Mouse (Mus musculus): ENCODE results near the gene Amh. TPM values are rescaled to one million over a fixed set of nuclear protein-coding genes. Genes with fewer than 3 reads are reported as not detected.

The Amh gene
- polyA plus RNA-seq (2016; fragmentation: Nextera tagmentation; extraction: Ambion mirVana), result 0.09 TPM in 1 of 2 replicates, not detected in the other

DNA sequence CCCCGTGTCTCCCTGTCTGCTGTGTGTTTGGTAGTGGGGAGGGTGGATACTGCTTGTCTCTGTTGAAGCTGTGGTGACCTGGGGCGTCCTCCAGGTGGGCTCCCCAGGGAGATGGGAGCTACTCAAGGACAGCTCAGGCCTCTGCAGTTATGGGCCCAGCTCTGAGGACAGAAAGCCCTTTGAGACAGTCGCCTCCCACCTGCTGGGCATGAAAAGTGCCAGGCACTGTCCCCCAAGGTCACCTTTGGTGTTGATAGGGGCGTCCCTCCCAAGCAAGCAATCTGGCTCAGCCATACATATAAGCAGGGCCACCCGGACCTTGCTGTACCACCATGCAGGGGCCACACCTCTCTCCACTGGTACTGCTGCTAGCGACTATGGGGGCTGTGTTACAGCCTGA, at the start of gene Amh:
Amh (plus strand) TSS at position 328 of the 400 bp plus-strand sequence.
- H3K9me3 ChIP-seq (replicated peaks), result no peaks in the 10 kb centered on the region
- no peak for DNase-seq (ENCODE audit: low spot score)
- WGBS, result 76% methylated on average over 6 of the region's 6 CpGs
- H3K4me3 ChIP-seq, result peak within 1 kb of the TSS; percentile 8; the same call in 1 of the 2 replicates
- H3K36me3 ChIP-seq, result peaks cover 70% of the 10 kb centered on the region
- no peak within 1 kb of the TSS for H3K27ac ChIP-seq
- peaks cover 61% of the 10 kb centered on the region for H3K4me1 ChIP-seq
- peaks cover 41% of the 10 kb centered on the region for H3K27me3 ChIP-seq (ENCODE audit: low read depth, poor library complexity, severe bottlenecking)

DNA sequence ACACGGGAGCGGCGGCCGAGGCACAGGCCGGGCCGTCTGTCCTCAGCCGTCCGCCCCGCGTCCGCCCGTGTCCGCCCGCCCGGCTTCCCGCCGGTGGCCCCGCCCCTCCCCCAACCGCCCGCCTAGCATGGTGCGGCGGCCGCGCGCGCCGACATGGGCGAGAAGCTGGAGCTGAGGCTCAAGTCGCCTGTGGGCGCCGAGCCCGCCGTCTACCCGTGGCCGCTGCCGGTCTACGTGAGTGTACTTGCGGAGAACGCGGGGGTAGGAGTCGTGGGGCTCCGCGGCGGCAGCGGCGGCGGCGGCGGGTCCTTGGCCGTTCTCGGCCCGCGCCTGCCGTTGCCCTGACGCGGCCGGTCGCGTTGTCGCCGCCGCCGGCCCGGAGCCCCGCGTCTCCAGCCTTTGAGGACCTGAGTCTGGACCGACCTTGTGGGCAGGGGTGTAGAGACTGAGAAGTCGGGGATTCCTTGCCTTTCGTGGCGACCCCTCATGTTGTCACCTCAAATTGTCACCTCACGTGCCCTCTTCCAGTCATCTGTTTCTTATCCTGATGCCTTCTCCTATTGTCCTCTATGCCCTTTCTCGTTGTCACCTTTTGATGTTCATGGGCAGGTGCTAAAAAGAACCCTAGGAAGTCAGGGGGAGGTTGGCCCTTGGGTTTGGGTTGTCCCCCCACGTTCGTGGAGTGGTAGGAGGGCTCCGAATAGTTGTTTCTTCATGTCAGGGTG, 49.6 kb upstream of the Amh start:
- Histone ChIP-seq H3K27ac (peak overlapping the region; percentile 99), H3K4me1 (peaks cover 50% of the 10 kb centered on the region), H3K4me3 (peak overlapping the region; percentile 99), H3K36me3 (0 out of 2 replicates have a peak, but pooled peaks cover 4% of the 10 kb centered on the region), H3K27me3 (ENCODE audit: low read depth, poor library complexity, severe bottlenecking) (no peaks in the 10 kb centered on the region), H3K9me3 (replicated peaks) (no peaks in the 10 kb centered on the region)
- WGBS, result under 1% methylated on average over 67 of the region's 75 CpGs
- no peak for DNase-seq (ENCODE audit: low spot score)

DNA sequence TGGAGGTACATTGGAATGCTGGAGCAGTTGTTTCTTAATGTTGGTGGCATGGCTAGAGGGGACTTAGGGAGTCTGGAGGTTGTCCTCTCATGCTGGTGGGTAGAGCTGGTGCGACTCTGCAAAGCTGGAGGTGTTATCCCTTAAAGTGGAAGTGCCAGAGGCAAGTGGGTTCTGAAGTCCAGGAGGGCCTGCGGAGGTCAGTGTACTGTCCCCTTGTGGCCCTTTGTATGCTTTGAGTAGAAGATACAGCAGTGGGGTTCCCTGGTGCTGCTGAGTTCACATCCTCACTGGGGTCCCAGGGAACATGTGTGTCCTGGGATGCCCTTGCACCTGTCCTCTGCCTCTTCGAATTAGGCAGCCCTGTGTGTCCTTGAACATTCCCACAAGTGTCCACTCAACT, 48.9 kb upstream of the Amh start:
- Histone ChIP-seq H3K4me1 (peaks cover 56% of the 10 kb centered on the region), H3K4me3 (peak overlapping the region; percentile 99), H3K36me3 (0 out of 2 replicates have a peak, but pooled peaks cover 4% of the 10 kb centered on the region), H3K9me3 (replicated peaks) (no peaks in the 10 kb centered on the region), H3K27me3 (ENCODE audit: low read depth, poor library complexity, severe bottlenecking) (no peaks in the 10 kb centered on the region), H3K27ac (peak overlapping the region; percentile 99)
- no peak for DNase-seq (ENCODE audit: low spot score)
- 34% methylated on average over 3 of the region's 3 CpGs for WGBS

DNA sequence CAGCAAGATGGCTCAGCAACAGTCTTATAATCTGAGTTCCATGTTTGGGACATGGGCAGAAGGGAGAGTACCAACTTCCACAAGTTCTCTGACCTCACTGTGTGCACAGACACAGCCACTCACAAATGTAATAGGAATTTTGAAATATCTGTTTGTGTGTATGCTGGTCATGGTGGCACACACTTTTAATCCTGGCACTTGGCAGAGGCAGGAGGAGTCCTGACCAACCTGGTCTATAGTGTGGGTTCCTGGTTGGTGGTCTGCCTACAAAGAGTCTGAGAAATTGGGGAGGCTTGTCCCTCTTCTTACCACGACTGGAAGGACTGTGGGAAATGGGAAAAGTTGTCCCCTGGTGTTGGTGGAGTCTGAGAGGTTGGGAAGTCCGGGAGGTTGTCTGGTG, 48.5 kb upstream of the Amh start:
- H3K27me3 ChIP-seq (ENCODE audit: low read depth, poor library complexity, severe bottlenecking), result no peaks in the 10 kb centered on the region
- H3K9me3 ChIP-seq (replicated peaks), result no peaks in the 10 kb centered on the region
- H3K27ac ChIP-seq, result no peak overlapping the region
- 0 out of 2 replicates have a peak, but pooled peaks cover 4% of the 10 kb centered on the region for H3K36me3 ChIP-seq
- peak overlapping the region; percentile 99 for H3K4me3 ChIP-seq
- DNase-seq (ENCODE audit: low spot score), result no peak
- WGBS, result 76% methylated on average over 2 of the region's 2 CpGs
- H3K4me1 ChIP-seq, result peaks cover 56% of the 10 kb centered on the region

DNA sequence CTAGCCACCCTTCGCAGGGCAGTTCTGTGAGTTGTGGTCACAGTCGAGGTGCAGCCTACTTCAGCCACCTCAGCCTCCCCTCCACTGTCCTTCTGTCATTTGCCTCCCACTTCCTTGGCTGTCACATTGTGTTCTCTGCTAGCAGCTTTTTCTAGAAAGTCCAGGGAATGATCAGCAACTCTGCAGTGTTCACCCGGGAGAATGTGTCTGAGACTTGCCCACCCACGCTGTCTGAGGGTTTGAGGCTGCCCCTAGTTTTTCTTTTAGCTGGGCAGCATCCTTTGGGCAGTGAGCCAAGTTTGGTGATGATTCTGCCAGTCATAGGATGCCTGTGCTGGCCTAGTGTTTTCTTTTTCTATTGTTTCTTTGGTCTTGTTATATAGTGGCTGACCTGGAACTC, 48.1 kb upstream of the Amh start:
- Histone ChIP-seq H3K36me3 (0 out of 2 replicates have a peak, but pooled peaks cover 4% of the 10 kb centered on the region), H3K4me1 (peaks cover 51% of the 10 kb centered on the region), H3K27ac (no peak overlapping the region), H3K4me3 (peak overlapping the region; percentile 99), H3K9me3 (replicated peaks) (no peaks in the 10 kb centered on the region), H3K27me3 (ENCODE audit: low read depth, poor library complexity, severe bottlenecking) (no peaks in the 10 kb centered on the region)
- DNase-seq (ENCODE audit: low spot score), result no peak
- WGBS, result 82% methylated on average over 4 of the region's 4 CpGs

DNA sequence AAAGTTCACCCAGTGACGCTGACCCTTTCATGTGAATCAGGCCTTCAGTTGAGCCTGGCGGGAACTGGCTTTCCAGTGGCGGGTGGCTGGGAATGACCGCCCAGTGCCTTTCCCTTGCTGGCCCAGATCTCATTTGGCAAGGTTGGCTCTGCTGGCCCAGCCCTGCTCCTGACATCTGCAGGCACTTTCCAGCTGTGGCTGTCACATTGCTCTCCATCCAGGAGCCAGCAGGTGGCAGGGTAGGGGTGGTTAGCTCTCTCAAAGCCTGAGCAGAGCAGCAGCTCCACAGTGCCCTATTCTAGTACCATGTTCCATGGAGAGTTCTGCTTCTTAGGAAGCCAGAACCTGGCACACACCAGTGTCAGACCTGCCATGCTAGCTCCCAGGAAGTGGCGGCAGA, 47.3 kb upstream of the Amh start:
- H3K36me3 ChIP-seq, result 0 out of 2 replicates have a peak, but pooled peaks cover 4% of the 10 kb centered on the region
- peak; percentile 65 for DNase-seq (ENCODE audit: low spot score)
- H3K27ac ChIP-seq, result no peak overlapping the region
- peak overlapping the region; percentile 4; the same call in 1 of the 2 replicates for H3K4me3 ChIP-seq
- H3K27me3 ChIP-seq (ENCODE audit: low read depth, poor library complexity, severe bottlenecking), result no peaks in the 10 kb centered on the region
- 35% methylated on average over 5 of the region's 5 CpGs for WGBS
- peaks cover 44% of the 10 kb centered on the region for H3K4me1 ChIP-seq
- H3K9me3 ChIP-seq (replicated peaks), result no peaks in the 10 kb centered on the region

DNA sequence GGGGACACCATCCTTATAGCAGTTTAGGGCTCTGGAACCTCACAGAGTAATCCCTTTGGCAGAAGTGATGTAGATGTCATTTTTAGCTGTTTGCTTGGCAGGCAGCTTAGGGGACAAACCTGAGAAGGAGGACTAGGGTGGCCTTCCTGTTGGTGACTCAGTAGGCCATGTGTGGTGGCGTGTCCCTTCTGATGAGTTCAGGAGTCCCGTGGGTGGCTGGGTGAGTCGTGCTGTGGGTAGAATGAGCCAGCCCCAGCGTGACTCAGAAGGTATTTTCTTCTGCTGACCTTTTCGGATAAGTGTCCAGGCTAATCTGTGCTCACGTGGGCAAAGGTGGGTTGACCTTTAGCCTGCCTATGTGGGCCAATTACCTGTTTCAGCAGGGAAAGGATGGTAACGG, 46.4 kb upstream of the Amh start:
- Histone ChIP-seq H3K9me3 (replicated peaks) (no peaks in the 10 kb centered on the region), H3K27ac (no peak overlapping the region), H3K4me1 (peaks cover 44% of the 10 kb centered on the region), H3K36me3 (peaks cover 12% of the 10 kb centered on the region), H3K4me3 (no peak overlapping the region), H3K27me3 (ENCODE audit: low read depth, poor library complexity, severe bottlenecking) (no peaks in the 10 kb centered on the region)
- 91% methylated on average over 7 of the region's 7 CpGs for WGBS
- DNase-seq (ENCODE audit: low spot score), result no peak

DNA sequence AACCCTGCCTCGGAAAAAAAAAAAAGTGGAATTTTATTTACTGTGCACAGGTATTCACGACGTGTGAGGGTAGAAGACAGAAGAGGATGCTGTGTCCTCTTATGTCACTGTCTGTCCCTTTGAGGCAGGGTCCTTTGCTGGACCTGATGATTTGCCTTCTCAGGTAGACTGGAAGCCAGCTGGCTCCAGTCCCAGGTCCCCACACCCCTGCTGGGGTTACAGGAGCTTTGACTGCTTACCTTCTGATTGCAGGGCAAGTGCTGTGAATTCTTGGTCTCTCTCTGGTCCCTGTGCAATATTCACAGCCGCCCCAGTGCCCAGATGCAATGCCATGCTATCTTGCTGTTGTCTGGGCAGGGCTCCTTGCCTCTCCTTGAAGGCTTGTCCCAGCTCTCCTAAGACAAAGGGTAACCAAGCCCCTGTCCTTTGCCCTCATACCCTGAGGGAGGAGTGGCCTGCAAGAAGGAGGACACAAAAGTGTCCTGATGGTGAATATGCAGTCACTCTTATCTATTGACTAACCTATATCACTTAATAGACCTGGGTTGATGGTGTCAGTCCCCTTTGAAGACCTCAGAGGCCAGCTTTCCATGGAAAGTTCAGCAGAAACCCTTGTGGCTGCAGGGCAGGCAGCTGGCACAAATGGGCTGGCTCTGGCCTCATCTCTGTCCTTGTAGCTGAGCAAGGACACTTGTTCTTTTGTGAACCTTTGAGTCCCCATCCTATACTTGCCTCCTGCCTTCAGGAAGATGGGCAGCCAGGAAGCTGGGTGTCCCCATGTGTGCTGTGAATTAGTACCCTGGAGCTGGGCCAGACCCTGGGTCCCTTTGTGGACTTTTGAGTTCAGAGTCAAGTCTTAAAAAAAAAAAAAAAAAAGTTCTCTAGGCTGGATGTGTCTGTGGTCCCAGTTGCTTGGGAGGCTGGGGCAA, 44.2 kb upstream of the Amh start:
- H3K36me3 ChIP-seq, result peaks cover 34% of the 10 kb centered on the region
- H3K27me3 ChIP-seq (ENCODE audit: low read depth, poor library complexity, severe bottlenecking), result no peaks in the 10 kb centered on the region
- no peak overlapping the region for H3K27ac ChIP-seq
- no peak overlapping the region for H3K4me3 ChIP-seq
- 83% methylated on average over 4 of the region's 4 CpGs for whole genome bisulfite sequencing
- H3K4me1 ChIP-seq, result peaks cover 37% of the 10 kb centered on the region
- DNase-seq (ENCODE audit: low spot score), result no peak
- no peaks in the 10 kb centered on the region for H3K9me3 ChIP-seq (replicated peaks)

DNA sequence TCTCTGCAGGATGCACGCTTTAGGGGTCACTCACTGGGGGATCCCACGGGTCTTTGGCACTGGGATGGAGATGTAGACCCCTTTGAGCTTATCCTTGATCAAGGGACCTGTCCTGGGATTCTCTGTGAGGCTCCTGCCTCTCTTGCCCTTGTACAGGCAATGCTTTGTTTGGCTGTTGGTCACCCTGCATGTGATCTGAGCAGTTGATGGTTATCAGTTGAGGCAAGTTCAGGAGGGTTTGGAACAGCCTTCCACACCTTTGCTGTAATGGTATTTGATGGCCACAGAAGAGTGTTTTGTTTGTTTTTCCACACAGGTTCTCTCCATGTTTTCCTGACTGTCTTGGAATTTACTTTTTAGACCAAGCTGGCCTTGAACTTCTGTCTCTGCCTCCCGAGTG, 43.2 kb upstream of the Amh start:
- Histone ChIP-seq H3K4me3 (no peak overlapping the region), H3K27me3 (ENCODE audit: low read depth, poor library complexity, severe bottlenecking) (no peaks in the 10 kb centered on the region), H3K9me3 (replicated peaks) (no peaks in the 10 kb centered on the region), H3K36me3 (peaks cover 44% of the 10 kb centered on the region), H3K4me1 (peaks cover 27% of the 10 kb centered on the region), H3K27ac (no peak overlapping the region)
- DNase-seq (ENCODE audit: low spot score), result no peak
- 81% methylated on average over 3 of the region's 3 CpGs for WGBS

DNA sequence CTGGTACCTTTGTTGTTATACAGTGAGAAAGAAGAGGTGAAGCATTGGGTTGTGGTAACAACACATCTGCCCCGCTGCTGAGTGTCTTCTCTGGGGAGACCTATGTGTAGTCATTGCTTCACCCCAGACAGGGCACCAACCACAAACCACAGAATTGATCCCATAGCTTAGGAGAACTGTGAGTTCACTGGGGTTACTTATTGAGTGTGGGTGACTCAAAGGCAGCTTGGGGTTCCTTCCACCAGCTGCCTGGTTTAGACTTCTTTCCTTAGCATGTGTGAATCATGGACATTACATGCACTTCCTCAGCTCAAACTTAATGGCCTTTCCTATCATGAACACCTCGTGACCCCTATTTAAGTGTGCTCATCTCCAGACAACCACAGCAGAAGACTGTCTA, 41.5 kb upstream of the Amh start:
- 97% methylated on average over 2 of the region's 2 CpGs for WGBS
- no peaks in the 10 kb centered on the region for H3K9me3 ChIP-seq (replicated peaks)
- no peak overlapping the region for H3K4me3 ChIP-seq
- no peak for DNase-seq (ENCODE audit: low spot score)
- H3K4me1 ChIP-seq, result peaks cover 10% of the 10 kb centered on the region
- peaks cover 59% of the 10 kb centered on the region for H3K36me3 ChIP-seq
- no peaks in the 10 kb centered on the region for H3K27me3 ChIP-seq (ENCODE audit: low read depth, poor library complexity, severe bottlenecking)
- H3K27ac ChIP-seq, result no peak overlapping the region

DNA sequence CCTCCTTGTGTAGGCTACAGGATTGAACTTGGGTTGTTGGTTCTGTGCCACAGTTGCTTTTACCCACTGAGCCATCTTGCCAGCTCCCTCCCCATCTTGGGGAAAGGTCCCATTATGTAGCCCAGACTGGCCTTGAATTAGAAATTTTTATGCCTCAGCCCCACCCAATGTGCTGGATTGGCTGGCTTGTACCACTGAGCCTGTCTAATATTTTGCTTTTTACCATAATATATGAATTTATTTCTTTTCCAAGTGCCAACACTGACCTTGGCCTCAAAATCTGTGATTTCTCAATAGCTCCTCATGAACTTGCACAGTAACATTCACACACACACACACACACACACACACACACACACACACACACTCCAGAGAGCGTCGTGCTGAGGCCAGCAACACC, 39.3 kb upstream of the Amh start:
- no peak overlapping the region for H3K27ac ChIP-seq
- no peak for DNase-seq (ENCODE audit: low spot score)
- 94% methylated on average over 2 of the region's 2 CpGs for WGBS
- H3K9me3 ChIP-seq (replicated peaks), result no peaks in the 10 kb centered on the region
- peaks cover 77% of the 10 kb centered on the region for H3K36me3 ChIP-seq
- no peak overlapping the region for H3K4me3 ChIP-seq
- no peaks in the 10 kb centered on the region for H3K27me3 ChIP-seq (ENCODE audit: low read depth, poor library complexity, severe bottlenecking)
- H3K4me1 ChIP-seq, result peaks cover 6% of the 10 kb centered on the region; the same call in 1 of the 2 replicates

DNA sequence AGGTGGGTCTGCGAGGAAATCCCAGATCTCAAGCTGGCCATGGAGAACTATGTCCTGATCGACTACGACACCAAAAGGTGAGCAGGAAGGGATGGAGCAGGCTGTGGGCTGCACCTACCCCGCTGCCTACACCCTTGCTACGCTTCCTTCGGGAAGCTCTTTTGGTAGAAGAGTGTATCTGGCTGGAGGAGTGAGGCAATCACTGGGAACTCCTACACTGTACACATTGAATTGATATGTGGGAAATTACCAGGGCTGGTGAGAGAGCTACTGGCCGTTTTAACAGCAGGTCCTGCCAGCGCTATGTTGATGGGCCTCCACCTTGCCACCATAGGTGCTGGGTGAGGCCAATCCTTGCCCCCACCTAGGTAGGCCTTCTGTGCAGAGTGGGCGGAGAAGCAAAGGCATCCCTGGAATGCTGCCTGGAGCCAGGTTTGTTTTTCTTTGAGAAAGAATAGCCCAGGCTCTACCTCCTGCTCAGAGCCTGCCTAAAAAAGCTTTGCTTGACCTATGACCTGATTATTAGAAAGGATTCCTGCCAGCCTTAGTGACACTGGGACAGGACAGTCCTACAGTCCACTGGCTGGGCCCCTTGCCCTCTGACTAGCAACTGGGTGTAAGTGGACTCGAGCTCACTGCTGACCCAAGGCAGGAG, 38.8 kb upstream of the Amh start:
- DNase-seq (ENCODE audit: low spot score), result no peak
- Histone ChIP-seq H3K4me3 (0 out of 2 replicates have a peak overlapping the region, but pooled peaks have one; percentile 14), H3K27ac (no peak overlapping the region), H3K36me3 (peaks cover 83% of the 10 kb centered on the region), H3K4me1 (peaks cover under 1% of the 10 kb centered on the region; the same call in 1 of the 2 replicates), H3K9me3 (replicated peaks) (no peaks in the 10 kb centered on the region), H3K27me3 (ENCODE audit: low read depth, poor library complexity, severe bottlenecking) (no peaks in the 10 kb centered on the region)
- WGBS, result 84% methylated on average over 10 of the region's 10 CpGs
